Mouse (Mus musculus) liver, embryonic 16.5 days (tissue): ENCODE results near the gene Ptp4a2. TPM values are rescaled to one million over a fixed set of nuclear protein-coding genes. Genes with fewer than 3 reads are reported as not detected.
A peak's percentile ranks its signal among the peaks of the same experiment; 100 is the strongest.

Source experiments
- ATAC-seq: fragments of 200-750 bp; cut with Nextera tagmentation; 2 replicates; pipeline ENCODE4 v1.8.0; 2017; ENCODE audit warnings: low read depth, mild to moderate bottlenecking, moderate number of reproducible peaks, moderate library complexity
- H3K27ac ChIP-seq: fragments of 300-500 bp; sonication (generic); 2 replicates; pipeline ENCODE4 v1.5.1; 2014; ENCODE audit warnings: mild to moderate bottlenecking, low read length
- H3K27me3 ChIP-seq: fragments of 300-500 bp; sonication (generic); 2 replicates; pipeline ENCODE4 v1.6.1; 2014; ENCODE audit warnings: low read depth, low read length, mixed read lengths; ENCODE audit not compliant: control insufficient read depth, insufficient read depth
- H3K36me3 ChIP-seq: fragments of 300-500 bp; sonication (generic); 2 replicates; pipeline ENCODE4 v1.6.1; 2014; ENCODE audit warnings: mild to moderate bottlenecking; ENCODE audit not compliant: control insufficient read depth, insufficient read depth
- H3K4me1 ChIP-seq: fragments of 300-500 bp; sonication (generic); 2 replicates; pipeline ENCODE4 v1.6.1; 2014; ENCODE audit warnings: low read depth, low read length, mixed read lengths; ENCODE audit not compliant: control insufficient read depth
- H3K4me2 ChIP-seq: fragments of 300-500 bp; sonication (generic); 2 replicates; pipeline ENCODE4 v1.6.1; 2014; ENCODE audit warnings: low read depth, low read length, mixed read lengths
- H3K4me3 ChIP-seq: fragments of 300-500 bp; sonication (generic); 2 replicates; pipeline ENCODE4 v1.5.1; 2014; ENCODE audit warnings: low read depth, mild to moderate bottlenecking, low read length
- H3K9ac ChIP-seq: fragments of 300-500 bp; sonication (generic); 2 replicates; pipeline ENCODE4 v1.6.1; 2014; ENCODE audit warnings: low read depth, low read length
- H3K9me3 ChIP-seq: fragments of 300-500 bp; sonication (generic); replicated peaks from 2 replicates; pipeline ENCODE4 v1.6.1; 2016; ENCODE audit warnings: low read length; ENCODE audit not compliant: control insufficient read depth
- WGBS: fragments of 180-500 bp; shearing (Covaris S2); extraction: QIAGEN DNeasy Blood & Tissue Kit; methylation state at CpG from one replicate; pipeline ENCODE4 v1.1.7; 2014; ENCODE audit not compliant: insufficient replicate concordance; 5-methylcytosine and 5-hydroxymethylcytosine counted together
- polyA plus RNA-seq: library from polyadenylated mRNA; unstranded; fragments of >200 nt; fragmentation: Nextera tagmentation; extraction: Ambion mirVana; gene quantifications from 2 replicates; pipeline ENCODE4 v1.2.1, GENCODE M21; 2015

The Ptp4a2 gene
- polyA plus RNA-seq, 1 experiment from 2014 or later = 143 TPM

DNA sequence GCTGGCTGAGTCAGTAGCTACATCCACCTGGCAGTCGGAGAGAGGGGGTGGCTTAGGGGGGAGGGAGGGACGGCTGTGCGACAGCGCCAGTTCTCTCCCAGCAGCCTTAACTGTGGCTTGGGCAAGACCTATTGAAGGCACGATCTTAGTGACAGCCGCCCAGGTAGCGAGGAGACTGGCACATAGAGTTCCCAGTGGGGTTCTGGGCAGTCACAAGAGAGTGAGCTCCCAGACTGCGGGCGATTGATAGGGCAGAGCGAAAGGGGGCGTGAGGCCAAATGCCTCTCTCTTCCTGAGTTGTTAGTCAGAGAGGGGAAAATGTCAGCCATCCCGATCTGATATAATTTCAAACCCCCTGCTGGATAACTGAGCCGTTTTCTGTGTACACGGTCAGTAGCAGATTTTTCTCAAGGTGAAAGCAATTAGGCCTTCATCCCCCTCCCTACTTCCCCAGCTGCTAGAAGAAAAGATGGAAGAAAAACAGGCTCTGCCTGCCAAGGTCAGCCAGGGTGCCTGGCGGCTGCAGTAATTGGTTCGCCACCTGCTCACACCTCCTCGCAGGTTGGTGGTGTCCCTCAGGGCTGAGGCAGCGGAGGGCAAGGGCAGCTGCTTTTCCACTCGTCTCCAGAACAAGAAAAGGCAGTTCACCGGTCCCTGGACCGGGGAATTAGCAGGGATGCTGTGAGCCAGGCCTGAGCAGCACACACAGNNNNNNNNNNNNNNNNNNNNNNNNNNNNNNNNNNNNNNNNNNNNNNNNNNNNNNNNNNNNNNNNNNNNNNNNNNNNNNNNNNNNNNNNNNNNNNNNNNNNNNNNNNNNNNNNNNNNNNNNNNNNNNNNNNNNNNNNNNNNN lies 39.1 kb upstream of the Ptp4a2 start:
- H3K4me1 ChIP-seq = no peaks in the 10 kb centered on the region; the same call in 1 of the 2 replicates
- H3K4me3 ChIP-seq = no peak overlapping the region
- H3K9me3 ChIP-seq = no peaks in the 10 kb centered on the region
- peak overlapping the region; percentile 11; the same call in 1 of the 2 replicates for H3K9ac ChIP-seq
- no peaks in the 10 kb centered on the region for H3K36me3 ChIP-seq
- peaks cover 15% of the 10 kb centered on the region for H3K27me3 ChIP-seq
- ATAC-seq = no peak
- WGBS = 13% methylated on average over 21 of the region's 21 CpGs
- H3K27ac ChIP-seq = no peak overlapping the region
- peak overlapping the region; percentile 23; the same call in 1 of the 2 replicates for H3K4me2 ChIP-seq

DNA sequence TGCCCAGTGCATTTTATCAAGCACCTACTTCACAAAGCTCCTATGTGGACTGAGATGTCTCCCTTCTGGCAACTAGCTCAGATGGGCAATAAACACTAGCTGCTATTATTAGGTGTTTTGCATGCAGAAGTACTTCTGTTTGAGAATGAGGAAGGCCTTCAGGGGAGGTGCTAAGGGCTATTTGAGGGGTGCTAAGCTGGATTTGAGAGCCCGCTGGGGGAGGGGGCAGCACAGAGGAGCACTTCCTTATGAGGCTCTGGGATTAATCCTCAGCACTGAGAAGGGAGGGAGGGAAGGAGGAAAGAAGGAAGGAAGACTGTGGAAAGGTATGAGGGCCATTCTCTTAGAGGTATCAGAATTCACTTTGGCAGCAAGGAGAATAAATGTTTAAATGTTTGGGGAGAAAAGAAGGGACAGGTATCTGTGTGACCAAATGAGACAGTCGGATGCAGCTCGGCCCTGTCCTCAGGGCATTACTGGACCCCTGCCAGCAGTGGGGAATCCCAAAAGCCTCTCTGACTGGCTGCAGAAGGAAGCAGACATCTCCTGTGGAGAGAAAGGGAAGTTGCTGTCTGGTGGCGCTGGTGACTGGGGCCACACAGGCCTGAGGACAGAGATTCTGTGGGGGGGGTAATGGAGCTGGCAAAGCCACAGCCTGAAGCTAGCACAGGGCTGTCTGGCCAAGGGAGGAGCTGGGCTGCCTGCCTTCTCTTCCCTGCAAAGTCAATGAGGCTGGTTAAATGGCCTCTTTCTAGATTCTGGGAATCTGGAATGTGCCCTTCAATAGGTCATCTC lies 28.9 kb upstream of the Ptp4a2 start:
- no peak overlapping the region for H3K4me3 ChIP-seq
- H3K27me3 ChIP-seq = no peaks in the 10 kb centered on the region
- ATAC-seq = peak; percentile 37; the same call in 1 of the 2 replicates
- 27% methylated on average over 4 of the region's 4 CpGs for WGBS
- no peaks in the 10 kb centered on the region for H3K36me3 ChIP-seq
- H3K4me1 ChIP-seq = no peaks in the 10 kb centered on the region
- 0 out of 2 replicates have a peak overlapping the region, but pooled peaks have one; percentile 13 for H3K27ac ChIP-seq
- no peaks in the 10 kb centered on the region for H3K9me3 ChIP-seq
- no peak overlapping the region for H3K9ac ChIP-seq
- no peak overlapping the region for H3K4me2 ChIP-seq

DNA sequence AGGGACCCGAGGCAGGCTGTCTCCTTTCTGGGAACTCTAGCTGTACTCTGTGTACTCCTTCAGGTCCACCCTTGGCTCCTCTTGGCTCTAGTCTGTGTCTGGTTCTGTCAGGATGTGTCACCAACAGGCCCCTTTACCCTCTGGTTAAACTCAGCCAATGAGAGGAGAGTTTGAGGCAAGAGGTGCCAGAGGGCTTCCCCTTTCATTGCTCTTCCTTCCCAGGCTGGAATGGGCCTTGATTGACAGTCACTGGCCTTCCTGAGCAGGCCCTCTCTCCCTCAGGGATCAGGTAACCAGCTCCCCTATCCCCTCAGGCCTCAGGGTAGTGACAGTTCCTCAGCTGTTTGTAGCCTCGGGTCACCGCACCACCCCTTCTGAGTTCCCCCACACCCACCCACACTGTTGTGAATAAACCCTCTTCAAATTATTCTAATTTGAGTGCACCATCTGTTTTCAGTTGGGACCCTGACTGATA lies 28.1 kb upstream of the Ptp4a2 start:
- WGBS = 33% methylated on average over 3 of the region's 3 CpGs
- Histone ChIP-seq H3K4me3 (no peak overlapping the region), H3K9ac (no peak overlapping the region), H3K27ac (no peak overlapping the region), H3K4me2 (no peak overlapping the region), H3K4me1 (no peaks in the 10 kb centered on the region), H3K27me3 (no peaks in the 10 kb centered on the region), H3K36me3 (no peaks in the 10 kb centered on the region), H3K9me3 (no peaks in the 10 kb centered on the region)
- no peak for ATAC-seq

DNA sequence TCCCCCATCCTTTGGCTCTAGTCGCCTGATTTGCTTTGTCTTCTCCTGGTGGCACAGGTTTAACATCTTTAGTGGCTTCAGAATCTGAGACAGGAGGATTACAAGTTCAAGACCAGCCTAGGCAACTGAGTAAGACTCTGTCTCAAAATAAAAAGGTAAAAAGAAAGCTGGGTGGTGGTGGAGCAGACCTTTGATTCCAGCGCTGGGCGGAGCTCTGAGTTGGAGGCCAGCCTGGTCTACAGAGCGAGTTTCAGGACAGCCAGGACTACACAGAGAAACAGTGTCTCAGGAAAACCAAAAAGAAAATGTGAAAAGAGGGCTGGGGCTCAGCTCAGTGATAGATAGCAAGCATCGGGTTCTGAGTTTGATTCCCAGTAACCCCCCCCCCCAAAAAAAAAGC lies 27.5 kb upstream of the Ptp4a2 start:
- H3K9ac ChIP-seq = no peak overlapping the region
- H3K4me3 ChIP-seq = no peak overlapping the region
- H3K27me3 ChIP-seq = no peaks in the 10 kb centered on the region
- H3K36me3 ChIP-seq = no peaks in the 10 kb centered on the region
- WGBS = 62% methylated on average over 5 of the region's 5 CpGs
- no peaks in the 10 kb centered on the region for H3K9me3 ChIP-seq
- H3K4me1 ChIP-seq = no peaks in the 10 kb centered on the region
- H3K27ac ChIP-seq = no peak overlapping the region
- ATAC-seq = no peak
- H3K4me2 ChIP-seq = no peak overlapping the region

DNA sequence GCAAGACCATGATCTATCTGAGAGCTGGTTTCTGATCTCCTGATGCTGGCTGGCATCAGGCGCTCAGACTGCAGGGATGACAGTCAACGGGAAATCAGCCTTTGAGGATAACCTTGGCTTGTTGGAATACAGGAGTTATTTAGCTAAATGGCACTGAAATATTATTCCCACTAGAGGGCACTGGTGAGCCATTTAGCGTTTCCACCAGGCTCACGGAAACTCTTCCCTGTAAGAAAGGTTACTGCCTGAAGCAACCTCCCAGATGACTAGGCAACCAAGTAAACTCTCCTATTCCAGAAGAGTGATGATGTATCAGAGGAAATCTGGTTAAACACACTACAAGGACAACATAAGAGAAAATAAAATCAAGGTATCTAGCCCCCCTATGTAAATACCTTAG lies 25.8 kb upstream of the Ptp4a2 start:
- 2% methylated on average over 4 of the region's 4 CpGs for WGBS
- H3K36me3 ChIP-seq = no peaks in the 10 kb centered on the region
- no peak overlapping the region for H3K9ac ChIP-seq
- H3K4me3 ChIP-seq = no peak overlapping the region
- no peaks in the 10 kb centered on the region for H3K27me3 ChIP-seq
- no peak for ATAC-seq
- no peaks in the 10 kb centered on the region for H3K9me3 ChIP-seq
- H3K27ac ChIP-seq = no peak overlapping the region
- no peak overlapping the region for H3K4me2 ChIP-seq
- H3K4me1 ChIP-seq = no peaks in the 10 kb centered on the region

DNA sequence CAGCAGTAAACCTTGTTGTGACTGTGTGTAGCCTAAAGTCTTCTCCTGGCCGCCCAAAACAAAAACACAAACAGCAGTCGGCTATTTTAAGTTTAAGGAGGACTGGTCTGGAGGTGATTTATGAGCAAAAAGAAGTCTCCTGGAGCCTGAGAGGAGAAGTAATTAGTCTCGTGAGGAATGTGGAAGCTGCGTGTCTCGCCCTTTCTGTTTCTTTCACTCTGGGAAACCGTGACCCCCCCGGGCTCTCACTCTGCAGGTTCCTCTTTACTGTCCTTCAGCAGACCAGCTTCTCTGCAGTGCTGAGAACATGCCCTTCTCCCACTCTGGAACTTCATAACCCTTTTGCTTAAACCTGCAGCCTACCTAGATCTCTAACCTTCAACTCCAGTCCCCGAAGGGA lies 22.3 kb upstream of the Ptp4a2 start:
- ATAC-seq = no peak
- H3K9me3 ChIP-seq = no peaks in the 10 kb centered on the region
- peaks cover 13% of the 10 kb centered on the region for H3K4me1 ChIP-seq
- H3K4me3 ChIP-seq = no peak overlapping the region
- no peaks in the 10 kb centered on the region for H3K36me3 ChIP-seq
- 42% methylated on average over 8 of the region's 8 CpGs for WGBS
- no peaks in the 10 kb centered on the region for H3K27me3 ChIP-seq
- H3K9ac ChIP-seq = no peak overlapping the region
- H3K27ac ChIP-seq = 0 out of 2 replicates have a peak overlapping the region, but pooled peaks have one; percentile 35
- H3K4me2 ChIP-seq = no peak overlapping the region

DNA sequence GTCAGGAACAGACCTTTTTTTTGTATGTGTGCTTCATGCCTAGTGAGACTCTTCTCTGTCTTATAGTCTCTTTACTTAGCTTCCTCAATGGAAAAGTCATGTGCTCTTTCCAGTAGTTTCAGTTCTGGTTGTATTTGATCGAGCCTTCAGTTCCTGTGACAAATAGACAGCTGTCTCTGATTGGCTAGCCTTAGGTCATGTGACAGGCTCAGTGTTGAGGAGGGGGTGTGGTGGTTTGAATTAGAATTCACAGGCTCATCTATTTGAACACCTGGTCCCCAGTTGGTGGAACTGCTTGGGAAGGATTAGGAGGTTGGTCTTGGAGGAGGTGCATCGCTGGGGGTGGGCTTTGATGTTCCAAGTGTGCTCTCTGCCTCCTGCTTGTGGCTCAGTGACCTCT lies 21.4 kb upstream of the Ptp4a2 start:
- H3K27ac ChIP-seq = no peak overlapping the region
- ATAC-seq = no peak
- WGBS = 62% methylated on average over 2 of the region's 2 CpGs
- H3K4me2 ChIP-seq = no peak overlapping the region
- H3K36me3 ChIP-seq = no peaks in the 10 kb centered on the region
- H3K4me3 ChIP-seq = no peak overlapping the region
- no peaks in the 10 kb centered on the region for H3K9me3 ChIP-seq
- peaks cover 22% of the 10 kb centered on the region for H3K4me1 ChIP-seq
- H3K9ac ChIP-seq = no peak overlapping the region
- H3K27me3 ChIP-seq = no peaks in the 10 kb centered on the region

DNA sequence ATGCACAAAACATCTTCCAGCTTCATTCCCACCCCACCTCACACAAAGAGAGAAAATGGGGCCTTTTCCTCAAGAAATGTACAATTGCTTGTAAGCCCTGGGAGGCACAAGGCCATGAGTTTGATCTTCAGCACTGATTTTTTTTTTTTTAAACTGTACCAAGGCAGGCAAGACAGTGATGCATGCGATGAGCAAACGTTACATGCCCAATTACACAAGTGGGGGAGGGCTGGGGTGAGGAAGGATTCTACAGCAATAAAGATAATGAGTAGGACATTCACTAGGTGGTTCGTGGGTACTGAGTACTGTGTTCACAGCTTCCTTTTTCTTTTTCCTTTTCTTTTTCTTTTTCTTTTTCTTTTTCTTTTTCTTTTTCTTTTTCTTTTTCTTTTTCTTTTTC lies 20.5 kb upstream of the Ptp4a2 start:
- no peak overlapping the region for H3K9ac ChIP-seq
- H3K36me3 ChIP-seq = no peaks in the 10 kb centered on the region
- WGBS = 29% methylated on average over 3 of the region's 3 CpGs
- H3K27ac ChIP-seq = no peak overlapping the region
- no peak overlapping the region for H3K4me2 ChIP-seq
- no peak for ATAC-seq
- no peaks in the 10 kb centered on the region for H3K9me3 ChIP-seq
- peaks cover 30% of the 10 kb centered on the region for H3K4me1 ChIP-seq
- H3K4me3 ChIP-seq = no peak overlapping the region
- no peaks in the 10 kb centered on the region for H3K27me3 ChIP-seq

DNA sequence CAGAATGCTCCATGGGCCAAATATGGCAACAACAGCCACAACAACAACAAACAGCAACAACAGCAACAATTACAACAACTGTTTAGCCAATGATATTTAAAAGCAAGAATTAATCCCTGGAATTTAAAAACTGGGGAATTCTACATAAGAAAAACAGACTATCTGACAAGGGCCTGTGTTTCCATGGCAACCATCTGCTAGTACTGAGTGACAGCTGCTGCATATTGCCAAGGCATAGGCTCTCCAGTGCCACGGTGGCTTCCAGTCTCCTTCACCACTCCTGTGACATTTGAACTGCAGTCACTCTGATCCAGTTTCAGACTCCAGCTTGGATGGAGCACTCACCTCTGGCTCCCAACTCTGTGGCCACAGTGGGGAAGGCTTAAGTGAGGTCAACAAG lies 19.6 kb upstream of the Ptp4a2 start:
- H3K4me3 ChIP-seq = no peak overlapping the region
- no peak overlapping the region for H3K9ac ChIP-seq
- no peaks in the 10 kb centered on the region for H3K36me3 ChIP-seq
- H3K27ac ChIP-seq = no peak overlapping the region
- no peak for ATAC-seq
- H3K27me3 ChIP-seq = no peaks in the 10 kb centered on the region
- WGBS = 27% methylated on average over 1 of the region's 1 CpGs
- H3K9me3 ChIP-seq = no peaks in the 10 kb centered on the region
- peaks cover 37% of the 10 kb centered on the region for H3K4me1 ChIP-seq
- no peak overlapping the region for H3K4me2 ChIP-seq
